Mouse (Mus musculus) liver, postnatal 0 days (tissue): ENCODE data around the gene Tnk2.

ENCODE experiments used
- CTCF ChIP-seq: sonication (generic); IDR thresholded peaks from 2 replicates; pipeline ENCODE4 v1.5.1; 2016; ENCODE audit warnings: antibody characterized with exemption, low read depth
- EP300 ChIP-seq: IDR thresholded peaks from 2 replicates; pipeline ENCODE4 v1.6.1; 2016; ENCODE audit warnings: antibody characterized with exemption, low read depth, mild to moderate bottlenecking

GRCm38 (mm10) chr16:32645361-32645914 lies 1.8 kb downstream of the Tnk2 start:
- TF ChIP-seq CTCF (peak; percentile 68), EP300 (peak; percentile 17; the same call in 1 of the 2 replicates)
